Mouse (Mus musculus) mouse embryonic stem cell (cell line): ENCODE data around the gene 6430548M08Rik.

Source experiments
- in situ Hi-C, 2 experiments: fragments of 300-500 bp; cut with MboI; formaldehyde crosslinking; loops; 1 replicate in 1 of 2; 3 replicates in 1 of 2; pipeline ENCODE4 v1.14.3; 2019 to 2020; ENCODE audit warnings: low sequenced_read_pairs in 2 of 2, low pct_unique_long_range_greater_than_20kb in 1 of 2, mixed read lengths in 1 of 2; ENCODE audit not compliant: unreplicated experiment in 1 of 2

The 6430548M08Rik gene

DNA sequence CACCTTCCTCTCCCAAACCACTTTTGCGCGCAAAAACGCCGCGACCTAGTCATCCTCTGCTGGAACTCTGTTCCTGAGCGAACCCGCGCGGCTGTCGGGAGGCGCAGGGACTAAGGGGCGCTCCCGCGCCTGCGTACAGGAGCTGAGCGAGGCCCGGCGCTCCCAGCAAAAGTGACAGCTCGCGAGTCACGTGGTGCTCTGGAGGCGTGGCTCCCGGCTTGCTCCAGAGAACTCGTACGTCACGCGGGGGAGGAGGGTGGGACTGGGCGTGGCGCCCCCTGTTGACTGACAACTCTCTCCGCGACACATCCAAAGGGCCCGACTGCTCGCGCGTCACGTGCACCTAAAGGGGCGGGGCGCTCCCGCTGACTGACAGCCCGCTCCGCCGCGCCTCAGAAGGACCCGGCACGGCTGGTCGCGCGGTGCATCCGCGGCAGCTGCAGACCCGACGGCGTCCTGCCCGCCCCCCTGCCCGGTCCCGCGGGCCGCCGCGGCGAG is at the start of gene 6430548M08Rik:
6430548M08Rik (plus strand) TSS at position 395 of the 498 bp plus-strand sequence.
- in situ Hi-C loops = no loop called here

DNA sequence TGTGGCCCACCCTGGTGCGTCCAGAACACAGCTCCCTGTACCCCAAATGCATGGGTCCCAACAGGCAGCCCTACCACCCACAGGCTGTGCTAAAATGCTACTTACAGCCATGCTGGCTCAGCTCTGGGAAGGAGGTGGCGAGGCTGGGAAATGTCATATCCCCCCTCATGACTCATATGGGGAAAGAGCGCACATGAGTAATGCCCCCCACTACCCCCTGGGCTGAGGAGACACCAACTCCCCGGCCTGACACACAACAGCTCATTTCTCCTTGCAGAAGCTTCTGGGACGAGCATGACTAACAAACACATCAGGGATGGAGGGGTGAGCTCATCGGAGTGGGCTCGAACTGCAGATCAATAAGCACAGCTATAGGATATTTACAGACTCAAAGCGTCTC is 48.3 kb upstream of the 6430548M08Rik start:
- in situ Hi-C loops = no loop called here

DNA sequence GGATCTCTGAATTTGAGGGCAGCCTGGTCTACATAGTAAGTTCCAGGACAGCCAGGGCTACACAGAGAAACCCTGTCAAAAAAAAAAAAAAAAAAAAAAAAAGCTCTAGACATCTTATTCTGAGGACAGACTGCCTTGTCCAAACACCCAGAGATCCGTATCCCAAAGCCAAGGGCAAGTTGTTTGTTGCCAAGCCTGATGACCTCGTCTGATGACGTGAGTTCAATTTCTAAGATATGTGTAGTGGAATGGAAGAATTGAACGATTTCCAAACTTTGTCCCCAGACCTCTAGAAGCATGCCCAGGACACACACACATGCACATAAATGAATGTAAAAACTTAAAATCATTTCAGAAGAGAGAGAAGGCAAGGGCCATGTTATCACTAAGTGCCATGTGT is 47.7 kb upstream of the 6430548M08Rik start:
- in situ Hi-C loops = no loop called here

DNA sequence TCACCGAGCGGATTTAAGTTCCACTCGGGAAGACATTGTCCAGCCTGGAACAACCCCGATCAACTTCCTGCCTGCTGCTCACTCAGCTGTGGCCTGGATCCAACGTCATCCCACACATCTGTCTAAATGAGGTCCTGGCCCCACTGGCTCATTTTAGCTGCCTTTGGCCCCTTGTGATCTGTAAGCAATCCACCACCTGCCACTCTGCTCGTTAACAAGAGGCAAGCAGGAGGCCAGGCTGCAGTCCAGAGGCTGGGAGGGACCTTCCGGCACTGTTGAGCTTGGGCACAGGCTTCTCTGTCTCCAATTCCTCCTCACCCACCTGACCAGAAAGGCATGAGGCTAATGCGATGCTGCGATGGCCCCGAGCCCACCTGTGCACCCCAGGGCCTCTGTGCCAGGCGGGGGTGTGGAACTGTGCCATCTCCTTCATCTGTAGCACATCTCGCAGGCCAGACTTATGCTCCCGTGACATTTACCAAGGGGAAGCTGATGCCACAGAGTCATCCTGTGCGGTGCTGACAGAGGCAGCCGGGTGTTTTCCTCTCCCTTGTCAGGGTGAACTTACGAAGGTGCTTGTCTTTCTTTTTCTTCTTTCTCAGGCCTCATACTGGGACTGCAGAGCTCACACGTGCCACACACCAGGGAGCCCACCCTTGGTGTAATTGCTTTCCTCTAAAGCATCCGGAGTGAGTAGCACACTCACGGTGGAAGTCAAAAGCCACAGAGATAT is 45.9 kb upstream of the 6430548M08Rik start:
- in situ Hi-C loops = no loop called here

DNA sequence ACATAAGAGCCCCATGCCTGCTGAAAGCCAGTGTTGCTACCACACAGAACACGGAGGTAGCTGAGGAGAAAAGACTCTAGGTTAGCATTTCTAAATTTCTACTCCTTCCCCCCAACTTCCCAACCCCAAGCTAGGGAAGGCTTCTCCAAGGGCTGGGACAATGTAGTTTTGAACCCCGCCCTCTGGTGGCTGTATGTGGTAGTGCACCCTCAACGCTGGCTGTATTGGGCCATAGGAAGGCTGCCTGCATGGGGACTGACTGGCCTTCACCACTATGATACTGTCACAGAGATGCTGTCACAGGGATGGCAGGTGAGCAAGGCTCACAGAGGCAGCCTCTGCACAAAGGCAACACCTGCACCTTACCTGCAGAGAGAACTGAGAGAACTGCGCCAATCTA is 42.3 kb upstream of the 6430548M08Rik start:
- in situ Hi-C loops = loop anchor here (10.0 kb wide), 1 partner anchor 107 kb away; no protein-coding TSS in a partner anchor

DNA sequence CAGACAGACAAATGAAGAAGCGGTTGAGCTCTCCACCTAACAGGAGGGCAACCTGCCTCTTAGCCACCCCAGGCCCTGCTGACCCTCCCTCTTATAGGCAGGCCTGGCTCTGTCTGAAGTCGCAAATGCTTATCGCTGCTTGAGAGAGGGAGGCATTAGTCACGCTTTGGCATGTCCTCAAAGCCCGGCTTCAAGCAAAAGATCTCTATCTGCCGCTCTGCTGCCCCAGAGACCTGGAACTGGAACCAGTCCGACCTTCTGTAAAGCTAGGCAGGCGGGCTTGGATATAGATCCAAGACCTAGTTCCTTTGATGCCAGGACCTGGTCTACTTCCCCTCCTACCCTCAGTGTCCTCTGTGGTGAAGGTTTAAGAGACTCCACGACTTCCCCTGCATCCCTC is 41.7 kb upstream of the 6430548M08Rik start:
- in situ Hi-C loops = loop anchor here (10.0 kb wide), 1 partner anchor 107 kb away; no protein-coding TSS in a partner anchor

DNA sequence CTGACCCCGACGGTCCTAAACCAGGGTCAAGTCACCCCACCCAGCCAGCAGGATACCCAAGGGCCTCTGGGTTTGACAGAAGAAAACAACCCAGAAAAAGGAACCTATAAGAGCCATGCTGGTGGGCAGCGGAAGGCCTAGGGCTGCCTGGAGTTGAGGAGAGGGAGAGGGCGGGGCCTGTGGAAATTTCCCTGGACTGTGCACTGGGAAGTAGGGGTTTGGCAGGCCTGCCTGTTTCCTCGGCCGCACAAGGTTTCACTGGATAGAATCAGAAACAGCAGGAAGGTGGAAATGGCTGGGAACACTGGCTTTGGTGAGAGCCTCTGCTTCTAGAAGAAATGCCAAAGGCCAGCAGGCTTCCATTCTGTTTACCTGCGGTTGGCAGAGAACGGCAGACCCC is 41.1 kb upstream of the 6430548M08Rik start:
- in situ Hi-C loops = loop anchor here (10.0 kb wide), 1 partner anchor 108 kb away; no protein-coding TSS in a partner anchor

DNA sequence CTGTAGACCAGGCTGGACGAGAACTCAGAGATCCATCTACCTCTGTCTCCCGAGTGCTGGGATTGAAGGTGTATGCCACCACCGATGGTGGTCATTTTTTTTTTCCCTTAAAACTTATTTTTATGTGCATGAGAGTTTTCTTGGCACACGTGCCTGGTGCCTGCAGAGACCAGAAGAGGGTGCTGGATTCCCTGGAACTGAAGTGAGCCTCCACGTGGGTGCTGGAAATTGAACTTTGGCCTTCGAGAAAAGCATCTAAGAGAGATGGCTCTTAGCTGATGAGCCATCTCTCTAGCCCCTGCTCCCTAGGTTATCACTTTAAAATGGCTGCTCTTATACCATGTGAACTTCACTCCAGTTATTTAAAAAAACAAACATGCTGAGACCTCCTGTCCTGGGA is 39.4 kb upstream of the 6430548M08Rik start:
- in situ Hi-C loops = loop anchor here (10.0 kb wide), 1 partner anchor 110 kb away; no protein-coding TSS in a partner anchor

DNA sequence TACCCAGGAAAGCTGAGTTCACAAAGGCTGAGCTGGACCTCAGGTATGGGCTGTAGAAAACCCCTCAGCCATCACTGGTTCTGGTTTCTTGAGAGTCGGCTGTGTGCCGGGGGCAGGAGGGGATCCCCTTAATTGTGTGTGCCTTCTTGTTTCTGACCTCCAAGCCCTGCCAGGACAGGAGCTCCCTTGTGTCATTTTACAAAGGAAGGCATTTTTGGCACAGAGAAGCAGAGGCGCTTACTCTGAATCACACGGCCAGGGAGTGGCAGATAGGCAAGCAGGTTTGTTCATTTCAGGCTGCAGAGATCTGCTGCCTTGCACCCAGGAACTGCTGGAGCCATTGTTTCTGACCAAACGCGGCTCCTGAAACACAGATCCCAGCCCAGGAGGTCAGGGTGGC is 38.6 kb upstream of the 6430548M08Rik start:
- in situ Hi-C loops = loop anchor here (10.0 kb wide), 1 partner anchor 111 kb away; no protein-coding TSS in a partner anchor

DNA sequence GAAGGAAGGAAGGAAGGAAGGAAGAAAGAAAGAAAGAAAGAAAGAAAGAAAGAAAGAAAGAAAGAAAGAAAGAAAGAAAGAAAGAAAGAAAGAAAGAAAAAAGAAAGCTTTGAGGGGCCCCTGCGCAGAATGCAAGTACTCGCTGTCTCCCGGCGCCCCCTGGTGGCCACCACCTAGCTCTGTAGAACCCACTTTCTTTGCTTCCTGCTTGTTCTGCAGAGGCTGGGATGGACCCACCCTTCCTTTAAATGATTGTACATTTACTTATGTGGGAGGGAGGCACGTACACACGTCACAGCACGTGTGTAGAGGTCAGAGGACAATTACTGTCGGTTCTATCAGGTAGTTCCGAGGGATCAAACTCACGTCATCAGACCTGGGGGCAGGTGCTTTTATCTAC is 35.9 kb upstream of the 6430548M08Rik start:
- in situ Hi-C loops = loop anchor here (10.0 kb wide), 1 partner anchor 113 kb away; no protein-coding TSS in a partner anchor

DNA sequence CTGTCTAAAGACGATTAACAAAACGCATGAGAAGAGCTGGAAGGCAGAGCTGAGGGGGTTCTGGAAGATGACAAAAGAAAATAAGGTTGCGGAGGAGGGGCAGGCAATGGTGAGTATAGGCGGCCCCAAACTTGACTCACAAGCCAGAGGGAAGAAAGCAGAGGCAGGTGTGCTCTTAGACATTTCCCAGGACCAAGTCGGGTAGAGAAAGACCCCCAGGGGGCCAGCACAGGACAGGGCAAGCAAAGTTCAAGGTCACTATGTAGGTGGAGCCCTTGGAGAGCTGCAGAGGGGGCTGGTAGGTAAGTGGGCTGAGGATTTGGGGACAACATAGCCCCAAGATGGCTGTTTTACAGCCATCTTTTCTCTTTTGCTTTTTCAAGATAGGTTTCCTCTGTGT is 34.6 kb upstream of the 6430548M08Rik start:
- in situ Hi-C loops = loop anchor here (10.0 kb wide), 1 partner anchor 115 kb away; no protein-coding TSS in a partner anchor

DNA sequence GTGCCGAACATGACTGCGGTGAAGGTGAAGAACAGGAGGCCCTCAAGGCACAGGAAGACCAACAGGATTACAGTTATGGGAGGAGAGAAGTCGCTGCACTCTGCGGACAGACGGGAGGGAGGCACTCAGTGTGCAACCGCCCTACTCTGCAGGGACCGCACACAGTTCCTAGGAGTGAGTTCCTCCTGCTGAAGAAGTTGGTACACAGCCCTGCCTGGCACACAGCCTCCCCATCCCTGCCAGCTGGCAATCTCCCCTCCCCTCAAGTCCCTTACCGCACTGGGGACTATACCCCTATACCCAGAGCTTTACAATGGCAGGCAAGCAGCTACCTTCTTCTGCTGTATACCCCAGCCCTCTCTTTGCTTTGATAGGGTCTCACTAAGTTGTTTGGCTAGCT is 30.7 kb upstream of the 6430548M08Rik start:
- in situ Hi-C loops = no loop called here

DNA sequence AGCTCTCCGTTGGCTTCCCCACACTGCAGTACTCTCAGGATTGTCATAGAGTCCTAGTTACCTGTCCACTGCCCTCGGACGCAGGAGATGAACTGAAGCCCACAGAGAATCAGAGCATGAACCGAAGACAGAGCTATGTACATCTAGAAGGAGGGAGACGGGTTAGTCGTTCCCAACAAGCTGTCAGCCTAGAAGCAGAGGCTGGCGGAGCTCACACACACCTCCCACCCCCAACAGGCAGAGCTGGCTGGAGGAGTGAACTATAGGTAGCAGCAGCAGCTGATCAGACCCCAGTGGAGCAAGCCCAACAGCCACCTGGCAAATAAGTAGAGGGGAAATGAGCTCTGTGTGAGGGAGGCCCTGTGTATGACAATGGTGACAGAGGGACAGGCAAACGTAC is 29.2 kb upstream of the 6430548M08Rik start:
- in situ Hi-C loops = no loop called here

DNA sequence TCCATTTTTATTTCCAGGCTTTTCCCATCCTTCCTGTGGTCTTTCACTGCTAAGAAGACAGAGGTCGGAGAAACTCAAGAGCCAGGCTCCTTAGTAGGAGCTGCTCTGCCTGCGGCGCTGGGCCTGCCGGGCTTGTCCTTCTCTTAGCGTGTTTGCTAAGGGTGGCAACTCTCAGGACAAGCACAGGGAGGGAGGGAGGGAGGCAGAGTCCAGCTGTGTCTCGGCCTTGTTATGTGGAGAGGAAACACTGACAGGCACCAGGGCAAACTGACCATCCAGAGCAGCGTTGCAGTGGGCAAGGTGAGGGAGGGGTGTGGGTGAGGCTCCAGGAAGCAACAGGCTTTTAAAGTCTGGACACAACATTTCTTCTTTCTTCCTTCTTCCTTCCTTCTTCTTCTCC is 24.4 kb upstream of the 6430548M08Rik start:
- in situ Hi-C loops = no loop called here

DNA sequence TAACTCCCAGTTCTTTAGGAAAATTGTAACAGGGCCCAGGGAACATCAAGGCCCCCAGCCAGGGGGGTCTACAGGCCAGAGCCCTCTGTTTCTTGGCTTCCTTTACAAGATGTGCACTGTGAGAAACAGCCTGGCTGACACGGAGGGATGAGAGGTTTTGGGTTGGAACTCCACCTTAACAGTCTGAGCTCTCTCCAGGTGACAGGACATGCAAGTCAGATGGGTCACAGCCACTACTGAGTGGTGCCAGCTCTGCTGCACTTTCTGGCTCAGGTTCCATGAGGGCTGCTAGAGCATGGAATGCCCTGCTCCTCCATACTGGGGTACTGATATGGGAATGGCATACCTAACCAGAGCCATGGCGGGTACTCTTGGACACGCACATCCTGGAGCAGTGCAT is 22.9 kb upstream of the 6430548M08Rik start:
- in situ Hi-C loops = no loop called here

DNA sequence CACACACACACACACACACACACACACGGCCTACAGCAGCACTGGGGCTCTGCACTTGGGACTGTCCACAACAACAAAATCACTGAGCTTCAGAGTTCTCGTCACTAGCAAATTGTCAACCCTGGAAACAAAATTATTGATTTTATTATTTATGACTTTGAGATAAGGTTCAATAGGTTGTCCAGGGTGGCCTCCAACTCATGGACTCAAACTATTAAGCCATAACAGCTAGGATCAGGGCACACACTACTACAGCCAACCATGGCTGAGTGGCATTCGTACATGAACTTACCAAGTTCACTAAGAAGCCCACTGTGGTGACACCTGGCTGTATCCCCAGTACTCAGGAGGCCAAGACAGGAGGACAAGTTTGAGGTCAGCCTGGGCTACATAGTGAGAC is 20.8 kb upstream of the 6430548M08Rik start:
- in situ Hi-C loops = no loop called here

DNA sequence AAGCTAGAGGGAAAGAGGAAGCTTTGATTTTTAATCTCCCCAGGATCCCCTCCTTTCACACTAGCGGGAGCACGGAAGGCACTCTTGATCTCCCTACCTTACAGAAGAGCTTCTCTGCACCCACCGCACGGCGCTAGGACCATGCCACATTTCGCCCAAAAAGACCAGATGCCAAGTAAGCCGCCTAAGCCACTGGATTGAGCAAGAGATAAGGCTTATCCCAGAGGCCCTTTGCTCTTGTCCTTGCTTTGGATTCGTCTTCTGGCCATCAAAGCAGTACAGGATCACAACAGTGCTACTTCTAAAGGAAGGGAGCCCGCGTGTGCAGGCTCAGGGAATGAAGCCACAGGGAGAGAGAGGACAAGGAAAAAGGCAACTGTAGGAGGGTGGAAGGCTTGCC is 19.2 kb upstream of the 6430548M08Rik start:
- in situ Hi-C loops = no loop called here

DNA sequence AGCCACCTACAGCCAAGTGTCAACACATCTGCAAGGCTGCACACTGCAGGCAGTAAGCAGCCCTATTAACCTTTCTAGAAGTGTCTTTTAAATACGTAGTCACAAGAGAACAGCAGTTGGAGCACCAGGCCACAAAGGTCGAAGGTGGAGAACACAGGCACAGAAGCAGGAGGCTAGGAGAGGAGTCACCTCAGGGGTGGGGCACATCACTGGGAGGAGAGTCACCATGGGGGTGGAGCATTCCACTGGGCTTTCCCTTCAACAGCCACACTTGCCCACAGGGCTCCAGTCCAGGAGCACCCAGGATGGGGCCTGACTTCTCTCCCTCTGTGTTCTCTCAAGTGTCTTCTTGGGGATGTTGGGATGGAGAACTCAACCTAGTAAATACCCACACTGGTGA is 17.5 kb upstream of the 6430548M08Rik start:
- in situ Hi-C loops = no loop called here

DNA sequence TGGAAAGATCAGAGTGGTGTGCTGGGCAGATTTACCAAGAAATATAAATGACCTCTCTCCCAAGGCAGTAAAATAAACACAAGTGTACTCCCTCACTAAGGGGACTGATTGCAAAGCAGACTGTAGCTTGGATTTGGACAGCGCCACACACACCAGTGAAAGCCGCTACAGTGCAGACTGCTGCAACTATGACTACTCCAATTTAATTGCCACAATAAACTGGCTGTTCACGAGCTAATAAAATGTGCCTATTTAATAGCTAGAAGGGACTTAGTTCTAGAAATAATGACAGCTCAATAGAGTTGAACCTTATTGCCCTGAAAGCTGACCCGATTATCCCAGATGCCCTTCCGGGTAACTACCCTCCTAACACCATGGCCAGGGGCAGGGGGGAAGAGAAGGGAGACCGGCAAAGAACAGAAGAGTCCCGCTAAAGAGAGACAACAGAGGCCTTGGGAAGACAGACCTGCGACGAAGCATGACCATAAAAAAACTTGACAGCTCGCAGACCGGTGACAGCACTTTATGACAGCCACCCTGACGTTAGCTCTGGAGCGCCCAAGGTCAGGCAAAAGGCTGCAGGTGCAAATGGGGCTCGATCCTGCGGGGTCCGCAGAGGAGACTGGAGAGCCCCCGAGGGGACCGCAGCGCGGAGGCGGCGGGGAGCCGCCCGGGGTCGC is 13.4 kb upstream of the 6430548M08Rik start:
- in situ Hi-C loops = no loop called here
